Mouse (Mus musculus) liver, embryonic 16.5 days (tissue): Measurements from ENCODE around the gene Ifitm5. TPM values are rescaled to one million over a fixed set of nuclear protein-coding genes. Genes with fewer than 3 reads are reported as not detected.
A peak's percentile ranks its signal among the peaks of the same experiment; 100 is the strongest.

Experiments
- ATAC-seq: fragments of 200-750 bp; cut with Nextera tagmentation; 2 replicates; pipeline ENCODE4 v1.8.0; 2017; ENCODE audit warnings: low read depth, mild to moderate bottlenecking, moderate number of reproducible peaks, moderate library complexity
- H3K27ac ChIP-seq: fragments of 300-500 bp; sonication (generic); 2 replicates; pipeline ENCODE4 v1.5.1; 2014; ENCODE audit warnings: mild to moderate bottlenecking, low read length
- H3K27me3 ChIP-seq: fragments of 300-500 bp; sonication (generic); 2 replicates; pipeline ENCODE4 v1.6.1; 2014; ENCODE audit warnings: low read depth, low read length, mixed read lengths; ENCODE audit not compliant: control insufficient read depth, insufficient read depth
- H3K36me3 ChIP-seq: fragments of 300-500 bp; sonication (generic); 2 replicates; pipeline ENCODE4 v1.6.1; 2014; ENCODE audit warnings: mild to moderate bottlenecking; ENCODE audit not compliant: control insufficient read depth, insufficient read depth
- H3K4me1 ChIP-seq: fragments of 300-500 bp; sonication (generic); 2 replicates; pipeline ENCODE4 v1.6.1; 2014; ENCODE audit warnings: low read depth, low read length, mixed read lengths; ENCODE audit not compliant: control insufficient read depth
- H3K4me2 ChIP-seq: fragments of 300-500 bp; sonication (generic); 2 replicates; pipeline ENCODE4 v1.6.1; 2014; ENCODE audit warnings: low read depth, low read length, mixed read lengths
- H3K4me3 ChIP-seq: fragments of 300-500 bp; sonication (generic); 2 replicates; pipeline ENCODE4 v1.5.1; 2014; ENCODE audit warnings: low read depth, mild to moderate bottlenecking, low read length
- H3K9ac ChIP-seq: fragments of 300-500 bp; sonication (generic); 2 replicates; pipeline ENCODE4 v1.6.1; 2014; ENCODE audit warnings: low read depth, low read length
- H3K9me3 ChIP-seq: fragments of 300-500 bp; sonication (generic); replicated peaks from 2 replicates; pipeline ENCODE4 v1.6.1; 2016; ENCODE audit warnings: low read length; ENCODE audit not compliant: control insufficient read depth
- WGBS: fragments of 180-500 bp; shearing (Covaris S2); extraction: QIAGEN DNeasy Blood & Tissue Kit; methylation state at CpG from one replicate; pipeline ENCODE4 v1.1.7; 2014; ENCODE audit not compliant: insufficient replicate concordance; 5-methylcytosine and 5-hydroxymethylcytosine counted together
- polyA plus RNA-seq: library from polyadenylated mRNA; unstranded; fragments of >200 nt; fragmentation: Nextera tagmentation; extraction: Ambion mirVana; gene quantifications from 2 replicates; pipeline ENCODE4 v1.2.1, GENCODE M21; 2015

Gene Ifitm5
- polyA plus RNA-seq: 0.26 and 0.44 TPM in 2 replicates

GRCm38 (mm10) chr7:140949824-140950530 is at the start of gene Ifitm5:
Gene Ifitm5, minus strand, starts transcription at chr7:140950291.
- Histone ChIP-seq H3K4me2 (no peak within 1 kb of the TSS), H3K27ac (no peak within 1 kb of the TSS), H3K27me3 (no peaks in the 10 kb centered on the region), H3K36me3 (no peaks in the 10 kb centered on the region), H3K9me3 (no peaks in the 10 kb centered on the region), H3K4me1 (peaks cover 8% of the 10 kb centered on the region), H3K4me3 (no peak within 1 kb of the TSS), H3K9ac (no peak within 1 kb of the TSS)
- ATAC-seq: no peak
- WGBS: 66% methylated on average over 16 of the region's 16 CpGs

GRCm38 (mm10) chr7:140998853-140999700 is 49.0 kb upstream of the Ifitm5 start:
- Histone ChIP-seq H3K4me1 (no peaks in the 10 kb centered on the region), H3K9me3 (no peaks in the 10 kb centered on the region), H3K4me2 (peak overlapping the region; percentile 9; the same call in 1 of the 2 replicates), H3K4me3 (peak overlapping the region; percentile 1; the same call in 1 of the 2 replicates), H3K9ac (no peak overlapping the region), H3K27me3 (no peaks in the 10 kb centered on the region), H3K36me3 (no peaks in the 10 kb centered on the region), H3K27ac (peak overlapping the region; percentile 35; the same call in 1 of the 2 replicates)
- 43% methylated on average over 11 of the region's 11 CpGs for WGBS
- ATAC-seq: peak; percentile 27; the same call in 1 of the 2 replicates

- no peak overlapping the region for H3K4me3 ChIP-seq
- no peak for ATAC-seq
- WGBS: 14% methylated on average over 1 of the region's 1 CpGs
- H3K9me3 ChIP-seq: no peaks in the 10 kb centered on the region
- no peaks in the 10 kb centered on the region for H3K4me1 ChIP-seq
- H3K27ac ChIP-seq: no peak overlapping the region
- H3K4me2 ChIP-seq: no peak overlapping the region
- no peak overlapping the region for H3K9ac ChIP-seq
- H3K36me3 ChIP-seq: no peaks in the 10 kb centered on the region
- H3K27me3 ChIP-seq: no peaks in the 10 kb centered on the region
Measured at GRCm38 (mm10) chr7:140997817-140998216, 47.7 kb upstream of the Ifitm5 start.

- Histone ChIP-seq H3K4me2 (no peak overlapping the region), H3K9ac (no peak overlapping the region), H3K27ac (no peak overlapping the region), H3K9me3 (no peaks in the 10 kb centered on the region), H3K36me3 (no peaks in the 10 kb centered on the region), H3K4me3 (no peak overlapping the region), H3K27me3 (no peaks in the 10 kb centered on the region), H3K4me1 (peaks cover 2% of the 10 kb centered on the region)
- 30% methylated on average over 14 of the region's 14 CpGs for WGBS
- ATAC-seq: no peak
Measured at GRCm38 (mm10) chr7:140991117-140991689, 41.1 kb upstream of the Ifitm5 start.

- H3K4me2 ChIP-seq: no peak overlapping the region
- peaks cover 2% of the 10 kb centered on the region for H3K4me1 ChIP-seq
- no peak overlapping the region for H3K27ac ChIP-seq
- no peaks in the 10 kb centered on the region for H3K27me3 ChIP-seq
- ATAC-seq: no peak
- no peaks in the 10 kb centered on the region for H3K9me3 ChIP-seq
- H3K4me3 ChIP-seq: no peak overlapping the region
- H3K36me3 ChIP-seq: no peaks in the 10 kb centered on the region
- H3K9ac ChIP-seq: no peak overlapping the region
- 24% methylated on average over 5 of the region's 5 CpGs for WGBS
Measured at GRCm38 (mm10) chr7:140990622-140991021, 40.5 kb upstream of the Ifitm5 start.

GRCm38 (mm10) chr7:140990185-140990584 is 40.1 kb upstream of the Ifitm5 start:
- Histone ChIP-seq H3K4me1 (peaks cover 2% of the 10 kb centered on the region), H3K9me3 (no peaks in the 10 kb centered on the region), H3K4me3 (no peak overlapping the region), H3K4me2 (no peak overlapping the region), H3K27ac (no peak overlapping the region), H3K9ac (no peak overlapping the region), H3K36me3 (no peaks in the 10 kb centered on the region), H3K27me3 (no peaks in the 10 kb centered on the region)
- WGBS: 31% methylated on average over 6 of the region's 6 CpGs
- no peak; the same call in 1 of the 2 replicates for ATAC-seq

GRCm38 (mm10) chr7:140989022-140989421 is 38.9 kb upstream of the Ifitm5 start:
- Histone ChIP-seq H3K36me3 (no peaks in the 10 kb centered on the region), H3K4me1 (peaks cover 2% of the 10 kb centered on the region), H3K27ac (no peak overlapping the region), H3K9me3 (no peaks in the 10 kb centered on the region), H3K4me2 (no peak overlapping the region), H3K27me3 (no peaks in the 10 kb centered on the region), H3K9ac (no peak overlapping the region), H3K4me3 (no peak overlapping the region)
- no peak for ATAC-seq
- 49% methylated on average over 4 of the region's 4 CpGs for WGBS

GRCm38 (mm10) chr7:140987182-140988138 is 37.4 kb upstream of the Ifitm5 start:
- H3K9ac ChIP-seq: no peak overlapping the region
- no peaks in the 10 kb centered on the region for H3K27me3 ChIP-seq
- no peak overlapping the region for H3K4me2 ChIP-seq
- peaks cover 2% of the 10 kb centered on the region for H3K4me1 ChIP-seq
- ATAC-seq: no peak
- no peak overlapping the region for H3K4me3 ChIP-seq
- no peaks in the 10 kb centered on the region for H3K9me3 ChIP-seq
- 52% methylated on average over 17 of the region's 17 CpGs for WGBS
- H3K27ac ChIP-seq: no peak overlapping the region
- H3K36me3 ChIP-seq: no peaks in the 10 kb centered on the region
